Mouse (Mus musculus): Measurements from ENCODE around the gene Bmp8a. TPM values are rescaled to one million over a fixed set of nuclear protein-coding genes. Genes with fewer than 3 reads are reported as not detected.
A peak's percentile ranks its signal among the peaks of the same experiment; 100 is the strongest.

The Bmp8a gene
- polyA plus RNA-seq, 1 experiment = 0.21 TPM

DNA sequence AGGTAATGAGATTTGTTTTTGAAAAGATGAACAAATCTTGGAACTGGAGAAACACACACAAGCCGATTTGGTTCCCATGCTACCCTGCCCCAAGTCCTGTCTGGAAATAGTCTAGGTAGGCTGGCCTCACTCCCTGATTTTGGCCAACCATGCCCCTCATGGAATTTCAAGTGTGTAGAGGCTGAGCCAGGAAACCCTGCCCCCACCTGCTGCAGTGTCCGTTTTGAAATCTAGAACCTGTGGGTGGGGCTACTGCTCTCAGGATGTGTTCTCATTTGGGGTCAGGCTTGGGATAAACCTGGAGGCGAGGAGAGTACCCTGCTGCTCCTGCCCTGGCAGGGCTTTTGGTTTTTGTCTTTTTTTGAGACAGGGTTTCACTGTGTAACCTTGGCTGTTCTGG is 34.8 kb downstream of the Bmp8a start:
- no peak for DNase-seq
- Histone ChIP-seq H3K4me3 (replicated peaks; ENCODE audit: insufficient read depth, low read depth, low read length) (no peak overlapping the region), H3K27me3 (ENCODE audit: control insufficient read depth, insufficient read depth, low read length) (no peaks in the 10 kb centered on the region), H3K4me1 (ENCODE audit: control insufficient read depth, insufficient read depth, low read length) (no peaks in the 10 kb centered on the region), H3K27ac (ENCODE audit: insufficient read depth, low read length) (no peak overlapping the region)
- WGBS = 50% methylated on average over 3 of the region's 3 CpGs
- TF ChIP-seq CTCF (IDR thresholded peaks at IDR 0.05; ENCODE audit: borderline replicate concordance, insufficient read depth, low read depth, low read length) (no peak), POLR2A (IDR thresholded peaks at IDR 0.05; ENCODE audit: borderline replicate concordance, insufficient read depth, low read length) (no peak)

DNA sequence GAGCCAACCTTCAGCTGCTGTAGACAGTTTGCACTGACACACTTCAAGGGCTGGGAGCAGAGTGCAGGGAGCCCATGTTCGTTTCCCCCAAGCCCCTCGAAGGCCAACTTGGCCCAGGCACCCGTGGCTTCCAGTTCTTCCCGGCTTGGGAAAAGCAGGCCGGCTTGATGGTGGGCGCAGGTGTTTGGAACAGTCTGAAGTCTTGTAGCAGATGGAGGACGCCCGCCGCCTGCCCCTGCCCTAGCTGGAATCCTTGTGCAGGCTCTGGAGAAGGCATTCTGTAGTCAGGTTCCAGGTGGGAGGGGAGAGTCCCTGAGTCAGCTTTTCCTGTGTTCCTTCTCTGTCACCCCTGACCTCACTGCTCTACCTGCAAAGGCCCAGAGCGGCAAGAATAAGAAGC is 36.1 kb downstream of the Bmp8a start:
- Histone ChIP-seq H3K27ac (ENCODE audit: insufficient read depth, low read length) (no peak overlapping the region), H3K4me1 (ENCODE audit: control insufficient read depth, insufficient read depth, low read length) (no peaks in the 10 kb centered on the region), H3K4me3 (replicated peaks; ENCODE audit: insufficient read depth, low read depth, low read length) (no peak overlapping the region), H3K27me3 (ENCODE audit: control insufficient read depth, insufficient read depth, low read length) (no peaks in the 10 kb centered on the region)
- TF ChIP-seq POLR2A (IDR thresholded peaks at IDR 0.05; ENCODE audit: borderline replicate concordance, insufficient read depth, low read length) (no peak), CTCF (IDR thresholded peaks at IDR 0.05; ENCODE audit: borderline replicate concordance, insufficient read depth, low read depth, low read length) (no peak)
- 22% methylated on average over 10 of the region's 10 CpGs for WGBS
- DNase-seq = no peak

- no peak for TF ChIP-seq POLR2A (IDR thresholded peaks at IDR 0.05; ENCODE audit: borderline replicate concordance, insufficient read depth, low read length)
- TF ChIP-seq CTCF (IDR thresholded peaks at IDR 0.05; ENCODE audit: borderline replicate concordance, insufficient read depth, low read depth, low read length) = peak; percentile 66; the same call in 1 of the 2 replicates
- Histone ChIP-seq H3K27me3 (ENCODE audit: control insufficient read depth, insufficient read depth, low read length) (no peaks in the 10 kb centered on the region), H3K4me1 (ENCODE audit: control insufficient read depth, insufficient read depth, low read length) (no peaks in the 10 kb centered on the region), H3K4me3 (replicated peaks; ENCODE audit: insufficient read depth, low read depth, low read length) (no peak overlapping the region), H3K27ac (ENCODE audit: insufficient read depth, low read length) (no peak overlapping the region)
- DNase-seq = peak; percentile 28 to 48
- 15% methylated on average over 3 of the region's 3 CpGs for WGBS
These were observed 37.3 kb downstream of the Bmp8a start for GRCm38 (mm10) chr4:123305789-123306188.

- TF ChIP-seq CTCF (IDR thresholded peaks at IDR 0.05; ENCODE audit: borderline replicate concordance, insufficient read depth, low read depth, low read length) = no peak
- TF ChIP-seq POLR2A (IDR thresholded peaks at IDR 0.05; ENCODE audit: borderline replicate concordance, insufficient read depth, low read length) = no peak
- 37% methylated on average over 11 of the region's 11 CpGs for WGBS
- Histone ChIP-seq H3K4me1 (ENCODE audit: control insufficient read depth, insufficient read depth, low read length) (no peaks in the 10 kb centered on the region), H3K4me3 (replicated peaks; ENCODE audit: insufficient read depth, low read depth, low read length) (no peak overlapping the region), H3K27ac (ENCODE audit: insufficient read depth, low read length) (no peak overlapping the region), H3K27me3 (ENCODE audit: control insufficient read depth, insufficient read depth, low read length) (no peaks in the 10 kb centered on the region)
- DNase-seq = peak; percentile 54 to 71
These were observed 43.9 kb downstream of the Bmp8a start for GRCm38 (mm10) chr4:123298980-123299670.

DNA sequence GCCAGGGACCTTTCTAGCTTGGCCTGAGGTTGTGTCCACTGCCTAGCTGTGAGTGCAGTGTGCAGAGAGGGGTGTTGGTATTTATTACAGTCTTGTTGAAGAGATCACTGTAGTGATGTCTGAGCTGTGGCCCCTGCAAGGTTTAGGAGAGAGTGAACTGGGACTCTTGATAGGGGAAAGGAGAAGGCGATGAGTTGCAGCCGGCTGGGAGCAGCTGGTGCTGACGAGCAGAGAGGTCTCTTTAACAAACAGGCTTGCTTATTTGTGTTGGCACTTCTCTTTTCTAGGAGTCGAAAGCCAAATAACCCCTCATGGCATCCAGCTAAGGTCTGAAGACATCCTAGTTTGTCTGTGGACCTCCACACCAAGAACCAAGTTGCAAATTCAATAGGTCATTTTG is 44.8 kb downstream of the Bmp8a start:
- Histone ChIP-seq H3K27ac (ENCODE audit: insufficient read depth, low read length) (no peak overlapping the region), H3K4me3 (replicated peaks; ENCODE audit: insufficient read depth, low read depth, low read length) (no peak overlapping the region), H3K4me1 (ENCODE audit: control insufficient read depth, insufficient read depth, low read length) (no peaks in the 10 kb centered on the region), H3K27me3 (ENCODE audit: control insufficient read depth, insufficient read depth, low read length) (no peaks in the 10 kb centered on the region)
- 65% methylated on average over 4 of the region's 4 CpGs for WGBS
- no peak for DNase-seq
- TF ChIP-seq POLR2A (IDR thresholded peaks at IDR 0.05; ENCODE audit: borderline replicate concordance, insufficient read depth, low read length) (no peak), CTCF (IDR thresholded peaks at IDR 0.05; ENCODE audit: borderline replicate concordance, insufficient read depth, low read depth, low read length) (no peak)

- no peak overlapping the region for H3K27ac ChIP-seq (ENCODE audit: insufficient read depth, low read length)
- H3K4me3 ChIP-seq (replicated peaks; ENCODE audit: insufficient read depth, low read depth, low read length) = no peak overlapping the region
- no peaks in the 10 kb centered on the region for H3K4me1 ChIP-seq (ENCODE audit: control insufficient read depth, insufficient read depth, low read length)
- WGBS = 78% methylated on average over 22 of the region's 22 CpGs
- no peaks in the 10 kb centered on the region for H3K27me3 ChIP-seq (ENCODE audit: control insufficient read depth, insufficient read depth, low read length)
- TF ChIP-seq POLR2A (IDR thresholded peaks at IDR 0.05; ENCODE audit: borderline replicate concordance, insufficient read depth, low read length) = no peak
- TF ChIP-seq CTCF (IDR thresholded peaks at IDR 0.05; ENCODE audit: borderline replicate concordance, insufficient read depth, low read depth, low read length) = no peak
- no peak for DNase-seq
These were observed 45.7 kb downstream of the Bmp8a start for GRCm38 (mm10) chr4:123297195-123297960.

DNA sequence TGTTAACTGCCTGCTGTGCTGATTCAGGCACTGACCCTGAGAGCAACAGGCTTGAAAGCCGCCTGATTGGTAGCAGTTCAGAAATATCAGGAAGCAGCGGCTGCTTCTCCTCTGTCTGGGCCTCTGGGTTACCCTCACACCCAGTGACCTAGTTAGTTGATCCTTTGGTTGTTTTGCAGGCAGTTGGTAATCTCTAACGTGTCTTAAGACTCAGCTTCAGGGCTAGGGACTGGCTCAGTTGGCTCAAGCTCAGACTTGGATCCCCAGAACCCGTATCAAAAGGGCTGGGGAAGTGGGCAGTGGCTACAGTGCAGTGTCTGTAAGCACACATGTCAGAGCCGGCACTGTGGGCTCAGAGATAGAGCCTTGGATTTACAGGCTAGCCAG is 46.9 kb downstream of the Bmp8a start:
- WGBS = 88% methylated on average over 5 of the region's 5 CpGs
- TF ChIP-seq POLR2A (IDR thresholded peaks at IDR 0.05; ENCODE audit: borderline replicate concordance, insufficient read depth, low read length) (no peak), CTCF (IDR thresholded peaks at IDR 0.05; ENCODE audit: borderline replicate concordance, insufficient read depth, low read depth, low read length) (no peak)
- no peaks in the 10 kb centered on the region for H3K4me1 ChIP-seq (ENCODE audit: control insufficient read depth, insufficient read depth, low read length)
- H3K27ac ChIP-seq (ENCODE audit: insufficient read depth, low read length) = no peak overlapping the region
- H3K27me3 ChIP-seq (ENCODE audit: control insufficient read depth, insufficient read depth, low read length) = no peaks in the 10 kb centered on the region
- H3K4me3 ChIP-seq (replicated peaks; ENCODE audit: insufficient read depth, low read depth, low read length) = no peak overlapping the region
- DNase-seq = no peak
